Mouse (Mus musculus) left cerebral cortex, postnatal 4 days (tissue): ENCODE results near the gene Slc8a1. TPM values are rescaled to one million over a fixed set of nuclear protein-coding genes. Genes with fewer than 3 reads are reported as not detected.

Experiments
- DNase-seq: peaks from one replicate; pipeline ENCODE4 v3.0.0-alpha.2; 2022
- intact Hi-C: fragments of 180-260 bp; cut with DNase I; formaldehyde crosslinking; loops from one replicate; pipeline ENCODE4 v1.15.1; 2025
- total RNA-seq, 2 experiments: library from RNA; stranded (reverse); gene quantifications; 2 replicates each; pipeline ENCODE4 v1.2.3; 2021

Gene Slc8a1
- total RNA-seq, 2 experiments from 2014 or later, result 319 TPM

- DNase-seq, result no peak
- intact Hi-C loops, result no loop called here
These were observed 158.3 kb downstream of the Slc8a1 start for GRCm38 (mm10) chr17:81579728-81580425.

GRCm38 (mm10) chr17:81576893-81577292, 161.3 kb downstream of the Slc8a1 start:
- intact Hi-C loops, result no loop called here
- no peak for DNase-seq

GRCm38 (mm10) chr17:81565634-81566372, 172.4 kb downstream of the Slc8a1 start:
- intact Hi-C loops, result no loop called here
- no peak for DNase-seq

GRCm38 (mm10) chr17:81554052-81554734, 184.0 kb downstream of the Slc8a1 start:
- intact Hi-C loops, result no loop called here
- DNase-seq, result no peak

GRCm38 (mm10) chr17:81551856-81552635, 186.1 kb downstream of the Slc8a1 start:
- DNase-seq, result no peak
- intact Hi-C loops, result no loop called here

- intact Hi-C loops, result no loop called here
- DNase-seq, result no peak
These were observed 187.3 kb downstream of the Slc8a1 start for GRCm38 (mm10) chr17:81550864-81551263.

- intact Hi-C loops, result no loop called here
- DNase-seq, result no peak
These were observed 190.2 kb downstream of the Slc8a1 start for GRCm38 (mm10) chr17:81548016-81548415.

GRCm38 (mm10) chr17:81546525-81546924, 191.7 kb downstream of the Slc8a1 start:
- intact Hi-C loops, result no loop called here
- no peak for DNase-seq

- intact Hi-C loops, result no loop called here
- no peak for DNase-seq
These were observed 192.2 kb downstream of the Slc8a1 start for GRCm38 (mm10) chr17:81546012-81546411.

GRCm38 (mm10) chr17:81544926-81545325, 193.3 kb downstream of the Slc8a1 start:
- intact Hi-C loops, result no loop called here
- DNase-seq, result no peak

GRCm38 (mm10) chr17:81542313-81543185, 195.6 kb downstream of the Slc8a1 start:
- intact Hi-C loops, result no loop called here
- peak; percentile 86 for DNase-seq

GRCm38 (mm10) chr17:81538163-81539160, 199.7 kb downstream of the Slc8a1 start:
- intact Hi-C loops, result no loop called here
- no peak for DNase-seq

GRCm38 (mm10) chr17:81536093-81536492, 202.1 kb downstream of the Slc8a1 start:
- intact Hi-C loops, result no loop called here
- DNase-seq, result no peak

GRCm38 (mm10) chr17:81529849-81530248, 208.3 kb downstream of the Slc8a1 start:
- DNase-seq, result no peak
- intact Hi-C loops, result no loop called here

GRCm38 (mm10) chr17:81528940-81529339, 209.2 kb downstream of the Slc8a1 start:
- no peak for DNase-seq
- intact Hi-C loops, result no loop called here

GRCm38 (mm10) chr17:81526463-81526862, 211.7 kb downstream of the Slc8a1 start:
- intact Hi-C loops, result no loop called here
- DNase-seq, result no peak

- DNase-seq, result no peak
- intact Hi-C loops, result no loop called here
These were observed 213.4 kb downstream of the Slc8a1 start for GRCm38 (mm10) chr17:81524826-81525225.

- intact Hi-C loops, result no loop called here
These were observed 214.2 kb downstream of the Slc8a1 start for GRCm38 (mm10) chr17:81523943-81524342.

More at GRCm38 (mm10) chr17:81523943-81524342, 214.2 kb downstream of the Slc8a1 start:
- DNase-seq, result no peak
